Mouse (Mus musculus): Measurements from ENCODE around the gene Eif4g3.

- TF ChIP-seq EP300 (IDR thresholded peaks at IDR 0.05; ENCODE audit: insufficient read depth, low read depth, low read length) (no peak), POLR2A (IDR thresholded peaks at IDR 0.05; ENCODE audit: insufficient read depth, low read depth, low read length) (no peak), CTCF (IDR thresholded peaks at IDR 0.05) (no peak)
Measured at GRCm38 (mm10) chr4:138086949-138087348, 94.1 kb downstream of the Eif4g3 start.
